Mouse (Mus musculus) ES-Bruce4 (cell line): ENCODE data around the gene Gm28053. TPM values are rescaled to one million over a fixed set of nuclear protein-coding genes. Genes with fewer than 3 reads are reported as not detected.

ENCODE experiments used
- H3K27ac ChIP-seq: 2 replicates; pipeline ENCODE4 v1.5.1; 2012; ENCODE audit warnings: low read length, inconsistent platforms; ENCODE audit not compliant: insufficient read depth
- H3K27me3 ChIP-seq: 2 replicates; pipeline ENCODE4 v1.6.1; 2012; ENCODE audit warnings: mild to moderate bottlenecking, low read length, inconsistent platforms; ENCODE audit not compliant: control insufficient read depth, poor library complexity, insufficient read depth, severe bottlenecking
- H3K36me3 ChIP-seq: 2 replicates; pipeline ENCODE4 v1.6.1; 2012; ENCODE audit warnings: inconsistent platforms, mild to moderate bottlenecking, low read length, moderate library complexity; ENCODE audit not compliant: control insufficient read depth, poor library complexity, insufficient read depth, severe bottlenecking
- H3K4me1 ChIP-seq: one replicate; pipeline ENCODE4 v1.8.1; 2011; ENCODE audit warnings: low read length; ENCODE audit not compliant: control insufficient read depth, insufficient read depth
- H3K4me3 ChIP-seq: 2 replicates; pipeline ENCODE4 v1.5.1; 2011; ENCODE audit warnings: low read depth, mild to moderate bottlenecking, low read length
- H3K9ac ChIP-seq: 2 replicates; pipeline ENCODE4 v1.6.1; 2012; ENCODE audit warnings: low read depth, mild to moderate bottlenecking, inconsistent platforms; ENCODE audit not compliant: poor library complexity, severe bottlenecking
- H3K9me3 ChIP-seq: replicated peaks from 2 replicates; pipeline ENCODE4 v1.6.1; 2012; ENCODE audit warnings: mild to moderate bottlenecking, low read length, inconsistent platforms; ENCODE audit not compliant: control insufficient read depth, poor library complexity, insufficient read depth, severe bottlenecking
- CTCF ChIP-seq: IDR thresholded peaks from one replicate; pipeline ENCODE4 v1.8.1; 2011; ENCODE audit warnings: low read depth, low read length
- EP300 ChIP-seq: IDR thresholded peaks from 2 replicates; pipeline ENCODE4 v1.6.1; 2011; ENCODE audit warnings: low read depth, low read length; ENCODE audit not compliant: insufficient read depth
- POLR2A ChIP-seq: IDR thresholded peaks from one replicate; pipeline ENCODE4 v1.8.1; 2011; ENCODE audit warnings: low read length; ENCODE audit not compliant: insufficient read depth
- polyA plus RNA-seq: library from polyadenylated mRNA; stranded (reverse); fragments of >200 nt; gene quantifications from 2 replicates; pipeline ENCODE4 v1.2.4, GENCODE M21; 2011; ENCODE audit warnings: low read depth; ENCODE audit not compliant: missing spikeins, insufficient read depth, insufficient read length

Gene Gm28053
- polyA plus RNA-seq, 1 experiment: not detected

GRCm38 (mm10) chr6:48741711-48742206, 23.4 kb downstream of the Gm28053 start:
- Histone ChIP-seq H3K4me1 (no peaks in the 10 kb centered on the region), H3K36me3 (no peaks in the 10 kb centered on the region), H3K4me3 (no peak overlapping the region), H3K9ac (no peak overlapping the region), H3K9me3 (no peaks in the 10 kb centered on the region), H3K27ac (no peak overlapping the region), H3K27me3 (no peaks in the 10 kb centered on the region)
- no peak for TF ChIP-seq EP300
- TF ChIP-seq CTCF: no peak
- TF ChIP-seq POLR2A: no peak

- no peaks in the 10 kb centered on the region for H3K4me1 ChIP-seq
These were observed 24.3 kb downstream of the Gm28053 start for GRCm38 (mm10) chr6:48742422-48743351.

GRCm38 (mm10) chr6:48745490-48745889, 27.1 kb downstream of the Gm28053 start:
- H3K4me3 ChIP-seq: no peak overlapping the region
- no peaks in the 10 kb centered on the region for H3K4me1 ChIP-seq
- no peaks in the 10 kb centered on the region for H3K27me3 ChIP-seq
- no peak for TF ChIP-seq POLR2A
- TF ChIP-seq CTCF: no peak
- TF ChIP-seq EP300: no peak
- no peaks in the 10 kb centered on the region for H3K9me3 ChIP-seq
- H3K27ac ChIP-seq: no peak overlapping the region
- H3K36me3 ChIP-seq: no peaks in the 10 kb centered on the region
- H3K9ac ChIP-seq: no peak overlapping the region

More at GRCm38 (mm10) chr6:48742422-48743351, 24.3 kb downstream of the Gm28053 start:
- no peaks in the 10 kb centered on the region for H3K27me3 ChIP-seq
- H3K36me3 ChIP-seq: no peaks in the 10 kb centered on the region
- no peak overlapping the region for H3K9ac ChIP-seq
- H3K27ac ChIP-seq: no peak overlapping the region
- H3K4me3 ChIP-seq: peak overlapping the region; percentile 93
- H3K9me3 ChIP-seq: no peaks in the 10 kb centered on the region
- TF ChIP-seq POLR2A (no peak), CTCF (no peak), EP300 (no peak)

GRCm38 (mm10) chr6:48745959-48746889, 27.8 kb downstream of the Gm28053 start, which contains the start of gene Gimap5:
Gimap5 (plus strand) TSS chr6:48746197.
- H3K36me3 ChIP-seq: no peaks in the 10 kb centered on the region
- no peaks in the 10 kb centered on the region for H3K27me3 ChIP-seq
- no peak within 1 kb of the TSS for H3K27ac ChIP-seq
- H3K9ac ChIP-seq: no peak within 1 kb of the TSS
- no peaks in the 10 kb centered on the region for H3K4me1 ChIP-seq
- TF ChIP-seq EP300: no peak
- TF ChIP-seq POLR2A: no peak
- TF ChIP-seq CTCF: peak; percentile 27
- H3K9me3 ChIP-seq: no peaks in the 10 kb centered on the region
- no peak within 1 kb of the TSS for H3K4me3 ChIP-seq

GRCm38 (mm10) chr6:48747091-48747966, 28.9 kb downstream of the Gm28053 start:
- no peaks in the 10 kb centered on the region for H3K4me1 ChIP-seq
- H3K9ac ChIP-seq: no peak overlapping the region
- H3K27me3 ChIP-seq: no peaks in the 10 kb centered on the region
- H3K4me3 ChIP-seq: no peak overlapping the region
- H3K27ac ChIP-seq: no peak overlapping the region
- H3K36me3 ChIP-seq: no peaks in the 10 kb centered on the region
- peaks cover 6% of the 10 kb centered on the region for H3K9me3 ChIP-seq
- no peak for TF ChIP-seq CTCF
- TF ChIP-seq EP300: no peak
